Mouse (Mus musculus) forebrain, embryonic 14.5 days (tissue): ENCODE measurements around the gene Cspg5. TPM values are rescaled to one million over a fixed set of nuclear protein-coding genes. Genes with fewer than 3 reads are reported as not detected.

Experiments
- ATAC-seq: fragments of 200-750 bp; cut with Nextera tagmentation; 2 replicates; pipeline ENCODE4 v1.8.0; 2017; ENCODE audit warnings: mild to moderate bottlenecking, moderate library complexity
- DNase-seq: peaks from one replicate; pipeline ENCODE4 v3.0.0-alpha.2; 2015; ENCODE audit warnings: low spot score
- H3K27ac ChIP-seq: fragments of 300-500 bp; sonication (generic); 2 replicates; pipeline ENCODE4 v1.5.1; 2014; ENCODE audit warnings: low read depth, mild to moderate bottlenecking, control low read depth, low read length, moderate library complexity
- H3K27me3 ChIP-seq: fragments of 300-500 bp; sonication (generic); replicated peaks from 2 replicates; pipeline ENCODE4 v1.6.1; 2014; ENCODE audit warnings: low read length, control low read depth, mixed read lengths; ENCODE audit not compliant: control insufficient read depth, insufficient read depth
- H3K36me3 ChIP-seq: fragments of 300-500 bp; sonication (generic); 2 replicates; pipeline ENCODE4 v1.6.1; 2014; ENCODE audit warnings: low read length, control low read depth; ENCODE audit not compliant: control insufficient read depth, insufficient read depth
- H3K4me1 ChIP-seq: fragments of 300-500 bp; sonication (generic); 2 replicates; pipeline ENCODE4 v1.6.1; 2014; ENCODE audit warnings: antibody characterized with exemption, low read length, control low read depth; ENCODE audit not compliant: control insufficient read depth, insufficient read depth
- H3K4me2 ChIP-seq: fragments of 300-500 bp; sonication (generic); 2 replicates; pipeline ENCODE4 v1.6.1; 2014; ENCODE audit warnings: mild to moderate bottlenecking, control low read depth, low read length
- H3K4me3 ChIP-seq: fragments of 300-500 bp; sonication (generic); 2 replicates; pipeline ENCODE4 v1.5.1; 2014; ENCODE audit warnings: low read depth, low read length, control low read depth
- H3K9ac ChIP-seq: fragments of 300-500 bp; sonication (generic); 2 replicates; pipeline ENCODE4 v1.6.1; 2014; ENCODE audit warnings: mild to moderate bottlenecking, low read length, control low read depth, moderate library complexity
- H3K9me3 ChIP-seq: fragments of 300-500 bp; sonication (generic); replicated peaks from 2 replicates; pipeline ENCODE4 v1.6.1; 2016; ENCODE audit warnings: low read length, control low read depth, mixed read lengths; ENCODE audit not compliant: control insufficient read depth
- WGBS: fragments of 180-500 bp; shearing (Covaris S2); extraction: QIAGEN DNeasy Blood & Tissue Kit; methylation state at CpG from one replicate; pipeline ENCODE4 v1.1.7; 2014; 5-methylcytosine and 5-hydroxymethylcytosine counted together
- polyA plus RNA-seq: library from polyadenylated mRNA; unstranded; fragments of >200 nt; fragmentation: Nextera tagmentation; extraction: Ambion mirVana; gene quantifications from 2 replicates; pipeline ENCODE4 v1.2.1, GENCODE M21; 2014

The Cspg5 gene
- polyA plus RNA-seq, 1 experiment from 2014 or later: 49.3 TPM

DNA sequence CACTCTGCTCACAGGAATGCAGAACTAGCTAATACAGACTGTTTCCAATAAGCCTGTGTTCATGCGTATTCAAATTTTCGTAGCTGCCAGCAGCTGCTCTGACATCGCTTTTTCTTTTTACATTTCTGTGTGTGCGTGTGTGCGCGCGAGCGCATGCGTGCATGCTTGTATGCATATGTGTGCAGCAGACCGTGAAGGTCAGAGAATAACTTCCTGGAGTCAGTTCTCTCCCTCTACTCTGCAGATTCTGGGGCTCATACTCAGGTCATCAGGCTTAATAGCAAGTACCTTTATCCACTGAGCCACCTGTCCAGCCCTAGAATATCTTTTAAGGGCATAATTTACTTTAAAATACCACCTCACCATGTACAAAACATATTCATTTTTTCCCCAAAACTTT, 24.8 kb downstream of the Cspg5 start:
- WGBS: 93% methylated on average over 10 of the region's 10 CpGs
- H3K27ac ChIP-seq: no peak overlapping the region
- no peak for ATAC-seq

DNA sequence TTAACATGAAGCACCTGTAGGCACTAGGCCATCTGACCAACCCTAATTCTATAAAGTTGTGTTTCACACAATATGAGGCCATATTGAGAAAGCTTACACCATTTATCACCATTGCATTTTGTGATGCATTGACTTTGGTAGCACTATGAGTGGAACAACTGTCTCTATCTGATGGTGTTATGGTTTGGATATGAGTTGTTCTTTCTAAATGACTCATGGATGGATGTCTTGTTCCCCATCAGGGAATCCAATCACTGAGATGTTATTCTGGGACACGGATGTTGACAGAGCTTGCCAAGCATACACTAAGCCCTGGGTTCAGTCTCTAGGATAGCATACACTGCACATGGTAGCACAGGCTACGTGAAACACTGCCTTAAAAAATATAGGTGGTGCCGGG, 28.7 kb downstream of the Cspg5 start:
- WGBS: 92% methylated on average over 3 of the region's 3 CpGs
- Histone ChIP-seq H3K36me3 (no peaks in the 10 kb centered on the region), H3K27me3 (no peaks in the 10 kb centered on the region), H3K4me2 (no peak overlapping the region), H3K9ac (no peak overlapping the region), H3K9me3 (no peaks in the 10 kb centered on the region), H3K27ac (no peak overlapping the region), H3K4me1 (no peaks in the 10 kb centered on the region), H3K4me3 (no peak overlapping the region)
- no peak for DNase-seq
- ATAC-seq: no peak

More for the DNA sequence above, 24.8 kb downstream of the Cspg5 start:
- Histone ChIP-seq H3K36me3 (no peaks in the 10 kb centered on the region), H3K27me3 (no peaks in the 10 kb centered on the region), H3K4me2 (no peak overlapping the region), H3K9me3 (no peaks in the 10 kb centered on the region), H3K4me3 (no peak overlapping the region), H3K9ac (no peak overlapping the region), H3K4me1 (no peaks in the 10 kb centered on the region)
- DNase-seq: no peak

DNA sequence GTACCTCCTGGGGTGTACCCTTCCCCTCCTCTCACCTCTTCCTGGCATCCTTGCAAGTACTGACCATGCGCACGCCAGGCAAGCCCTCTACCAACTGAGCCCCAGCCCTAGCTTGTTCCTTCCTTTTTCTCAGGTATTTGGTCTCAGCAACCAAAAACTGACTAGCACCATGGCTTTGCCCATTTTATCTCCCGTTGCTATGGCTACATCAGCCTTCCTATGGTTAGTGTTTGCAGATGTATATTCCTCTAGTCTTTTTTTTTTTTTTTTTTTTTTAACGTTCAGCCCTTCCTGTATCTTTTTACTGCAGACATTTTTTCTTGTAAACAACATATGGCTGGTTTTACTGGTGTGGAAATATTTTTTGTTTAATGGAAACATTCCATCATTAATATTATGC, 29.9 kb downstream of the Cspg5 start:
- 82% methylated on average over 4 of the region's 4 CpGs for WGBS

DNA sequence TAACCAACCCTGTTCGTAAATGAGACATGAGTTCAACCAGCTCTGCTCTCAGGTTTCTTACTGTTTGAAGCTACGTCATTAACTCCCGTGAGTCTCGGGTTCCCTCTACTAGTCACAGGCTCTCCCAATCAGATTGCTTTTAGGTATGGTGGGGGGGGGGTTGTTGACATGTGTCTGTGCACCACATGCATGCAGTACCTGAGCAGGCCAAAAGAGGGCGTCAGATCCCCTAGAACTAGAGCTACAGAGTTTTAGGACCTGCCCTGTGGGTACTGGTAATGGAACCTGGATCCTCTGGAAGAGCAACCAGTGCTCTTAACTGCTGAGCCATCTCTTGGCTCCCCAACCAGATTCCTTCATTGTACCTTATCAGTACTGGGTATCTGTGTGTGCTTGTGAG, 32.3 kb downstream of the Cspg5 start:
- Histone ChIP-seq H3K27ac (no peak overlapping the region), H3K4me3 (no peak overlapping the region), H3K4me1 (no peaks in the 10 kb centered on the region), H3K27me3 (no peaks in the 10 kb centered on the region), H3K4me2 (no peak overlapping the region), H3K9me3 (no peaks in the 10 kb centered on the region), H3K9ac (no peak overlapping the region), H3K36me3 (no peaks in the 10 kb centered on the region)
- 70% methylated on average over 5 of the region's 5 CpGs for WGBS
- DNase-seq (no peak), ATAC-seq (no peak)

More for the DNA sequence above, 29.9 kb downstream of the Cspg5 start:
- H3K4me3 ChIP-seq: no peak overlapping the region
- no peak for ATAC-seq
- H3K9ac ChIP-seq: no peak overlapping the region
- no peak for DNase-seq
- no peaks in the 10 kb centered on the region for H3K36me3 ChIP-seq
- no peak overlapping the region for H3K27ac ChIP-seq
- no peaks in the 10 kb centered on the region for H3K27me3 ChIP-seq
- H3K4me1 ChIP-seq: no peaks in the 10 kb centered on the region
- H3K9me3 ChIP-seq: no peaks in the 10 kb centered on the region
- no peak overlapping the region for H3K4me2 ChIP-seq

DNA sequence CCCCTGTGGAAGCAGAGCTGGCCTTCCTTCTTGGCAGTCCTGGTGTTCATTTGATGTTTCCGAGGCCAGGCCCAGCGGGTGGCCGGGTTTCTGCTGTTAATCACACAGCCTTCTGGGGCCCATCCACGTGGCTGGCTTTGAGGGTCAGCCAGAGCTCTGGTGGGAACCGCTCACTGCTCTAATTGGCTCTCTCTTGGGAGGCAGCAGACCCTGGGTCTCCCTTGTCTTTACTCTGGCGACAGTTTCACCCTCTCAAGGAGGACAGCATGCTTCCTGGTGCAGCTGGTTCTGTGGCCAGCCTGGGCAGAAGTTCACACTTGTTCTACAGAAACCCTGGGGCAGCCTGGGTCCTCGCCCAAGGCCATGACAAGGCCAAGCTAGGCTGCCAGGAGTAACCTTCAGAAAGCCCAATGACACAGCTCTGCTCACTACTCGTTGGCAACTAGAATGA, 33.9 kb downstream of the Cspg5 start:
- no peaks in the 10 kb centered on the region for H3K4me1 ChIP-seq
- no peaks in the 10 kb centered on the region for H3K27me3 ChIP-seq
- no peaks in the 10 kb centered on the region for H3K9me3 ChIP-seq
- DNase-seq (no peak), ATAC-seq (no peak)
- H3K9ac ChIP-seq: no peak overlapping the region
- H3K4me2 ChIP-seq: no peak overlapping the region
- no peak overlapping the region for H3K27ac ChIP-seq
- no peaks in the 10 kb centered on the region for H3K36me3 ChIP-seq
- no peak overlapping the region for H3K4me3 ChIP-seq
- WGBS: 48% methylated on average over 8 of the region's 8 CpGs

DNA sequence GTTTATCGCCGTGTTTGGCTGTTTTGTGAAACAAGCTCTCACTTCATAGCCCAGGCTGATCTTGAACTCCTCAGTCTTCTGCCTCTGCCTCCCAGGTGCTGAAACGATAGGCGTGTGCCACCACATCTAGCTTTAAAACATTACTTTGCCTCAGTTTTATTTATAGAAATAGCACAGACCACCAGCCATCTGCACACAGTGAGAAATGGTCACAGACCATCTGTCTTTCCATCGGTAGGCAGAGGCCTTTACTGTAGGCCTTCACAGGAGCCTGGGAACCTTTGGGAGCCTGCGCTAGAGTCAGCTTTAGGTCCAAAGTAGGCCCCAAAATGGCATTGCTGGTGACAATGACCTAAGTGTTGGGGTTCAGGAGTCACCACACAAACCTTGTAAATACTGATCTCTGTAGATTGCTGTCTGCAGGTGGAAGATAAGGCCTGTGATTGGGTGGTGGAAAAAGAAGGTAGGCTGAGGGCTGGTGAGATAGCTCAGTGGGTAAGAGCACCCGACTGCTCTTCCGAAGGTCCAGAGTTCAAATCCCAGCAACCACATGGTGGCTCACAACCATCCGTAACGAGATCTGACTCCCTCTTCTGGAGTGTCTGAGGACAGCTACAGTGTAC, 40.6 kb downstream of the Cspg5 start:
- no peaks in the 10 kb centered on the region for H3K36me3 ChIP-seq
- 90% methylated on average over 8 of the region's 10 CpGs for WGBS
- H3K4me2 ChIP-seq: no peak overlapping the region
- no peak overlapping the region for H3K27ac ChIP-seq
- H3K4me3 ChIP-seq: no peak overlapping the region
- no peaks in the 10 kb centered on the region for H3K27me3 ChIP-seq
- DNase-seq (no peak), ATAC-seq (no peak)
- no peaks in the 10 kb centered on the region for H3K9me3 ChIP-seq
- H3K4me1 ChIP-seq: peaks cover 8% of the 10 kb centered on the region
- no peak overlapping the region for H3K9ac ChIP-seq

DNA sequence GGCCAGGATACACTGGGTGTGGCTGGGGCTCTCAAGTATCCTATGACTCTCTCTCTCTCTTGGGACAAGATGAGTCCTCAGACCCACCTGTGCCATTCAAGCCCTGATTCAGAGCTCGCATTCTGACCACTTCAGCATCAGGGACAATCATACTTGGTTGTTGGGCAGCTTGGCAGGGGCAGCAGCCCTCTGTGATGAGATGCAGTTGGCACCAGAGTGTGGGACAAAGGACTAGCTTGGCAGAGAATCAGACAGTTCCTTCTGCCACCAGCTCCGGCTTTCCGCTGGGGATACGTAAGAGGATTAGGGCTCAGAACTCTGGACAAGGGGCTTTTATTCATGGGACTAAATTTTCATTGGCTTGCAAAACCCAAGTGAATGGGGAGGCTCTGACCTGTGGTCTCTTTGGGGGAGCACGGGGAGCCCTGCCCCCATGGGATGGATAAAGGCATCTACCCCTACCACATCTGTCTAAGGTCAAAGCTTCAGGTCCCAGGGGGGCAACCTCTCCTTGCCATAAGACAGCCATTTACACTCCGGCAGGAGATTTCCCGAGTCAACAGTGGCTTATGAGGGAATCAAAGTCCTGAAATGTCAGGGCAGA, 43.8 kb downstream of the Cspg5 start:
- 23% methylated on average over 7 of the region's 7 CpGs for WGBS
- Histone ChIP-seq H3K9ac (no peak overlapping the region), H3K4me1 (peaks cover 8% of the 10 kb centered on the region), H3K4me3 (no peak overlapping the region), H3K27me3 (no peaks in the 10 kb centered on the region), H3K9me3 (no peaks in the 10 kb centered on the region), H3K36me3 (no peaks in the 10 kb centered on the region), H3K27ac (peak overlapping the region; percentile 74), H3K4me2 (no peak overlapping the region)
- ATAC-seq (peak; percentile 93), DNase-seq (peak; percentile 91)

DNA sequence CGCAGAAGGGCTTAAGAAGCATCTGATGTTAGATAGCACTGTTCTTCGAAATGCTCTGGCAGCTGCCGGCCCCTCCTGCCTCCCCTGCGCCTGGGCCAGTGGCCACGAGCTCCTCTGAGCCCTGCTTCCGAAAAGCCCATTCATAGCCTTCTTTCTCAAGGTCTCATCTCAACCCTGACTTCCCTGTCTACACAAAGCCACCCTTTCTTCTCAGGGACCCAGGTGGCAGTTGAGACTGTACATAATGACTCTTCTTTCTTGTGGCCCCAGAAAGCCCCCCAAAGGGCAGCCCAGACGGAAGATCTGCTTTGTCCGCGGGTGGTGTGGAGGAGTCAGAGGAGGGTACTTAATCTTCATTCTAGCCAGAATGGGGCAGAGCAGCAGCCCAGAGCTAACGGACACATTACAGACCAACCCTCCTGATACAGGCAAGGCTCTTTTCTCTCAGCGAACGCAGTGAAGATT, 49.7 kb downstream of the Cspg5 start:
- WGBS: 54% methylated on average over 12 of the region's 12 CpGs
- Histone ChIP-seq H3K4me2 (no peak overlapping the region), H3K27me3 (no peaks in the 10 kb centered on the region), H3K9ac (no peak overlapping the region), H3K4me1 (no peaks in the 10 kb centered on the region), H3K27ac (0 out of 2 replicates have a peak overlapping the region, but pooled peaks have one; percentile 1), H3K36me3 (no peaks in the 10 kb centered on the region), H3K4me3 (no peak overlapping the region), H3K9me3 (no peaks in the 10 kb centered on the region)
- ATAC-seq (no peak), DNase-seq (no peak)

DNA sequence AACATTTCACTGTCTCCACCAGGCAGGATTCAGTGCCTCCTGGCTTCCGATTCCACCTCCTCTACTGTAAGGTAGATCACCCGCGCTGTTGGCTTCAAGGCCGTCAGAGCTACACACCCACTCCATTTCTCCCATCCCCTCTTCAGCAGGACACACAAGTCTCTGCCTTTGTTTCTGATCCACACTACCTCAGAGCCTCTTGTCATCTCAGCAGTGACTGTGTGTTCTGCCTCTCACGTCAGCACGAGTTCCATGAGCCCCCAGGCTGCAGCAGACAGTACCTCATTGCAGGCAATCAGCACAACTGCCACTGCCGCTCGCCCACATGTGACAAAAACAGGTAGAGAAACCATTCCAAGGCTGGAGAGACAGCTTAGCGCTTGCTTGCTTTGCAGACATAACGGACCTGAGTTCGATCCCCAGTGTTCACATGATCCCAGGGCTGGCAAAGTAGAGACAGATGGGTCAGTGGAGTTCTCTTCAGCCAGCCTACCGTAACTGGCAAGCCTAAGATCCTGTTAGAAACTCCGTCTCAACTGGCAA, 50.4 kb downstream of the Cspg5 start:
- Histone ChIP-seq H3K27ac (no peak overlapping the region), H3K4me1 (no peaks in the 10 kb centered on the region), H3K9me3 (no peaks in the 10 kb centered on the region), H3K36me3 (no peaks in the 10 kb centered on the region), H3K4me3 (no peak overlapping the region), H3K9ac (no peak overlapping the region), H3K4me2 (no peak overlapping the region), H3K27me3 (no peaks in the 10 kb centered on the region)
- 87% methylated on average over 13 of the region's 13 CpGs for WGBS
- ATAC-seq (no peak), DNase-seq (no peak)
